18 mouse cellular contexts compared by ENCODE assay signal in the genomic region with DNA sequence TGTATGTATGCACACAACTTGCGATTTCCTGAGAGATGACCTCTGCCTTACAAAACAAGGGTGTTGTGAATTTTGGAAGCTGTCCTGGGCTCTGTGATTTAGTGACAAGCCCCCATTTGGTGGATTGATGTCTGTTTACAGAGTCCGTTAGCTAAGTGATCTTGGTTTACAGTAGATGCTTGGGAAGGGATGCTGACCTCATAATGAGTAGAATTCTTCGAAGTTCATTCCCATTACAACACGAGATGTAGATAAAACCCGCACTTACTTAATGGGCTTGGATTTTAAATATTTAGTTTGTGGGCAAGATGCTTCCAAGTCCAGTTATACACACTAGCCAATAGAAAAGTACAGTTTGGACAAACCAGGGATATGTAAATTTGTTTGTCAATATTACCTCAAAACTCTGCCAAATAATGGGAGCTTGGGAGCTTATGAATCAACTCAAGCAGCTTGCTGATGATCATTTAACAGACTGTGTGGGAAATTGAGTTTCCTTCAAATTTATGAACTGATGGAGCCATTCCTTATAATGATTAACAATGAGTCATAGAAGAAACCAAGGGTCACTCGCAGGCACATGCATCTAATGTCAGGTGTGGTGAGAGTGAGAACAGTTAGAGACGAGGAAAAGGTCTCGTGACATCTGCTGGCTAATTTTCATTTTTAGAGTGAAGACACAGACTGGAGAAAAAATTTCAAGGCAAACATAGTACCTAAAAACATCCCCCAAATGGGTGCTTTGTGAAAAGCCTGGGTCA.
DNase-seq lines count a peak whose midpoint lies in the region; ATAC-seq and TF ChIP-seq lines count a peak whose summit lies in the region.
"Had no signal": no experiment of that assay in that cellular context is flagged by ENCODE, and none has a peak within 500 bp of the region (broad histone marks: within the 10 kb centered on the region; RNA-seq: fewer than 3 reads in every experiment).

No protein-coding gene starts in this region.

- no peak overlapping the region for H3K9ac ChIP-seq in limb, embryonic 11.5 days (ENCODE audit: low read length)
- no peak overlapping the region for H3K9ac ChIP-seq in stomach, postnatal 0 days (ENCODE audit: low read length)
- H3K9ac ChIP-seq: embryonic facial prominence, embryonic 13.5 days; forebrain, embryonic 12.5 days; heart, embryonic 12.5 days had no signal

- H3K4me3 ChIP-seq in limb, embryonic 11.5 days (ENCODE audit: low read depth, low read length) = no peak overlapping the region
- H3K4me3 ChIP-seq in limb, embryonic 10.5 days = no peak overlapping the region
- H3K4me3 ChIP-seq in stomach, postnatal 0 days (ENCODE audit: low read depth, low read length) = no peak overlapping the region
- H3K4me3 ChIP-seq: embryonic facial prominence, embryonic 13.5 days; forebrain, embryonic 12.5 days; gastrocnemius, adult 2 months; heart, embryonic 12.5 days had no signal

- peak; percentile 9; the same call in 1 of the 2 replicates for ATAC-seq in limb, embryonic 11.5 days (ENCODE audit: insufficient number of reproducible peaks, low FRiP score, low TSS enrichment, low read depth)
- peak; percentile 32; the same call in 1 of the 2 replicates for ATAC-seq in stomach, postnatal 0 days (ENCODE audit: low FRiP score, low TSS enrichment)
- ATAC-seq: forebrain, embryonic 16.5 days had no signal

- H3K9me3 ChIP-seq in limb, embryonic 11.5 days (ENCODE audit: control insufficient read depth, low read length) = no peaks in the 10 kb centered on the region
- H3K9me3 ChIP-seq in limb, embryonic 10.5 days (replicated peaks) = no peaks in the 10 kb centered on the region
- H3K9me3 ChIP-seq in stomach, postnatal 0 days (ENCODE audit: control insufficient read depth, low read length) = no peaks in the 10 kb centered on the region
- H3K9me3 ChIP-seq: embryonic facial prominence, embryonic 13.5 days; forebrain, embryonic 12.5 days; heart, embryonic 12.5 days had no signal

- no peak for TF ChIP-seq EP300 in stomach, postnatal 0 days (optimal IDR thresholded peaks at IDR 0.05)

- peak; percentile 6 to 14 for DNase-seq in kidney, adult 8-10 months
- no peak for DNase-seq in kidney, postnatal 4 days
- peak; percentile 21 for DNase-seq in limb, embryonic 11.5 days (ENCODE audit: low spot score)
- no peak for DNase-seq in limb, embryonic 10.5 days (ENCODE audit: low spot score)
- peak; percentile 33 for DNase-seq in lung, postnatal 10 days
- DNase-seq in lung, adult 18-20 months = no peak
- DNase-seq in stomach, postnatal 0 days (ENCODE audit: low spot score) = no peak
- no peak for DNase-seq in adrenal gland, adult 2 months
- DNase-seq: adrenal gland, postnatal 14 days; cerebellum, adult 11-12 months; cerebellum, adult 9-10 months; cerebellum, postnatal 25 days; gastrocnemius, adult 2 months; gastrocnemius, postnatal 25 days had no signal

- H3K27me3 ChIP-seq in limb, embryonic 11.5 days (ENCODE audit: control insufficient read depth, insufficient read depth, low read length) = no peaks in the 10 kb centered on the region
- H3K27me3 ChIP-seq in limb, embryonic 10.5 days (ENCODE audit: low read depth, poor library complexity, severe bottlenecking) = no peaks in the 10 kb centered on the region
- H3K27me3 ChIP-seq in stomach, postnatal 0 days (ENCODE audit: control insufficient read depth, insufficient read depth, low read length) = no peaks in the 10 kb centered on the region
- H3K27me3 ChIP-seq: forebrain, embryonic 12.5 days; heart, embryonic 12.5 days had no signal

- no peak for TF ChIP-seq CTCF in stomach, postnatal 0 days (IDR thresholded peaks at IDR 0.05; ENCODE audit: low read depth)

- no peak overlapping the region for H3K27ac ChIP-seq in limb, embryonic 11.5 days (replicated peaks; ENCODE audit: low read depth, low read length)
- H3K27ac ChIP-seq in limb, embryonic 10.5 days = no peak overlapping the region
- H3K27ac ChIP-seq in stomach, postnatal 0 days (replicated peaks) = no peak overlapping the region
- H3K27ac ChIP-seq: embryonic facial prominence, embryonic 13.5 days; forebrain, embryonic 12.5 days; gastrocnemius, adult 2 months had no signal

- no peak overlapping the region for H3K4me2 ChIP-seq in limb, embryonic 11.5 days (ENCODE audit: low read depth, severe bottlenecking)
- H3K4me2 ChIP-seq in stomach, postnatal 0 days (replicated peaks; ENCODE audit: low read depth) = no peak overlapping the region
- H3K4me2 ChIP-seq: embryonic facial prominence, embryonic 13.5 days; forebrain, embryonic 12.5 days; heart, embryonic 12.5 days had no signal

- H3K36me3 ChIP-seq in limb, embryonic 11.5 days (ENCODE audit: control insufficient read depth, insufficient read depth, low read length) = no peaks in the 10 kb centered on the region
- no peaks in the 10 kb centered on the region for H3K36me3 ChIP-seq in limb, embryonic 10.5 days
- H3K36me3 ChIP-seq in stomach, postnatal 0 days (ENCODE audit: control insufficient read depth, insufficient read depth, low read length) = no peaks in the 10 kb centered on the region
- H3K36me3 ChIP-seq: embryonic facial prominence, embryonic 13.5 days; forebrain, embryonic 12.5 days; heart, embryonic 12.5 days had no signal

- H3K4me1 ChIP-seq in limb, embryonic 11.5 days (ENCODE audit: control insufficient read depth, insufficient read depth, low read length) = no peaks in the 10 kb centered on the region
- H3K4me1 ChIP-seq in limb, embryonic 10.5 days = peaks cover 10% of the 10 kb centered on the region; the same call in 1 of the 2 replicates
- no peaks in the 10 kb centered on the region for H3K4me1 ChIP-seq in stomach, postnatal 0 days (replicated peaks; ENCODE audit: control insufficient read depth, insufficient read depth)
- H3K4me1 ChIP-seq: embryonic facial prominence, embryonic 13.5 days; forebrain, embryonic 12.5 days had no signal

- WGBS in limb, embryonic 11.5 days = 65% methylated on average over 8 of the region's 8 CpGs
- WGBS in limb, embryonic 10.5 days = 73% methylated on average over 8 of the region's 8 CpGs
- 40% methylated on average over 8 of the region's 8 CpGs for WGBS in stomach, postnatal 0 days

Comparison
In these comparisons a context has a peak if more than half of its experiments do, and no peak if none do; other contexts are left out.
1. DNase-seq: peak in kidney, adult 8-10 months (2 of 2), limb, embryonic 11.5 days (single experiment) and lung, postnatal 10 days (single experiment); none in kidney, postnatal 4 days (0 of 2), limb, embryonic 10.5 days (single experiment), lung, adult 18-20 months (0 of 2), stomach, postnatal 0 days (single experiment) and adrenal gland, adult 2 months (single experiment).